Mouse (Mus musculus) spleen, adult 18-20 months (tissue): ENCODE results near the gene Hs6st1.

ENCODE experiments used
- DNase-seq, 2 experiments: peaks; one replicate each; pipeline ENCODE4 v3.0.0; 2022; ENCODE audit warnings: mixed read lengths in 2 of 2

The Hs6st1 gene

GRCm38 (mm10) chr1:36089481-36089880, 21.3 kb downstream of the Hs6st1 start:
- DNase-seq: no peak

- DNase-seq: no peak
Measured at GRCm38 (mm10) chr1:36090011-36090721, 22.0 kb downstream of the Hs6st1 start.

GRCm38 (mm10) chr1:36090722-36091110, 22.5 kb downstream of the Hs6st1 start:
- no peak for DNase-seq

GRCm38 (mm10) chr1:36091246-36091645, 23.0 kb downstream of the Hs6st1 start:
- no peak for DNase-seq

- DNase-seq: no peak
Measured at GRCm38 (mm10) chr1:36093741-36094140, 25.5 kb downstream of the Hs6st1 start.

GRCm38 (mm10) chr1:36095423-36096272, 27.4 kb downstream of the Hs6st1 start:
- DNase-seq: no peak

GRCm38 (mm10) chr1:36098432-36098831, 30.2 kb downstream of the Hs6st1 start:
- DNase-seq: no peak

- no peak for DNase-seq
Measured at GRCm38 (mm10) chr1:36100371-36100770, 32.2 kb downstream of the Hs6st1 start.

- DNase-seq: no peak
Measured at GRCm38 (mm10) chr1:36105917-36106706, 37.9 kb downstream of the Hs6st1 start.

- no peak for DNase-seq
Measured at GRCm38 (mm10) chr1:36109987-36110386, 41.8 kb downstream of the Hs6st1 start.

GRCm38 (mm10) chr1:36112665-36113064, 44.5 kb downstream of the Hs6st1 start:
- no peak for DNase-seq

GRCm38 (mm10) chr1:36113670-36114069, 45.5 kb downstream of the Hs6st1 start:
- no peak for DNase-seq

- DNase-seq: no peak
Measured at GRCm38 (mm10) chr1:36114844-36115243, 46.6 kb downstream of the Hs6st1 start.

GRCm38 (mm10) chr1:36116488-36116887, 48.3 kb downstream of the Hs6st1 start:
- DNase-seq: no peak

- no peak for DNase-seq
Measured at GRCm38 (mm10) chr1:36118061-36118685, 50.0 kb downstream of the Hs6st1 start.

GRCm38 (mm10) chr1:36118958-36119357, 50.8 kb downstream of the Hs6st1 start:
- DNase-seq: no peak

- no peak for DNase-seq
Measured at GRCm38 (mm10) chr1:36119426-36119825, 51.2 kb downstream of the Hs6st1 start.

- DNase-seq: no peak
Measured at GRCm38 (mm10) chr1:36121172-36121571, 53.0 kb downstream of the Hs6st1 start.

GRCm38 (mm10) chr1:36125076-36125475, 56.9 kb downstream of the Hs6st1 start:
- no peak for DNase-seq

GRCm38 (mm10) chr1:36129126-36129525, 60.9 kb downstream of the Hs6st1 start:
- no peak for DNase-seq

GRCm38 (mm10) chr1:36129881-36130280, 61.7 kb downstream of the Hs6st1 start:
- no peak for DNase-seq

- no peak for DNase-seq
Measured at GRCm38 (mm10) chr1:36130307-36131035, 62.3 kb downstream of the Hs6st1 start.
